Mouse (Mus musculus) frontal cortex, postnatal 25 days (tissue): Measurements from ENCODE around the gene Scn1b.

ENCODE experiments used
- DNase-seq, 2 experiments: peaks; one replicate each; pipeline ENCODE4 v3.0.0; 2022; ENCODE audit warnings: low spot score in 2 of 2

The Scn1b gene

GRCm38 (mm10) chr7:31086175-31086755 is 40.5 kb downstream of the Scn1b start:
- DNase-seq = no peak

GRCm38 (mm10) chr7:31085171-31085570 is 41.6 kb downstream of the Scn1b start:
- DNase-seq = no peak

DNA sequence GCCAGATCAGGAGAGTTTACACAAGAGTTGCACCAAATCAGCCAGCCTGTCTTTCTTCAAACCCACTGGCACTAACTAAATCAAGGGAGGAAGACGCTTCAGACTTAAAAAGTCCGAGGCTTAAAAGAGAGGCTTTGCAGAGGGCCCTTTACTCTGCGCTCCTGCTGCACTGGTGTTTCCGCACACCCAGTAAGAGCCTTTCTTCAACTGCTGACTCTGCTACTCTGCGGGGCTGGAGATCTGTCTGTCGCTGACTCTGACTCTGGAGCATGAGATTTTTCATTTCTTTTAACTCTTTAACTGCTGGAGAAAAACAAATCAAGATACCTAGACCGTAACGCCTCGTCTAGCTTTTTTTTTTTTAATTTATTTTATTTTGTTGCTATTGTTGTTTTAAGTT is 42.7 kb downstream of the Scn1b start:
- DNase-seq = no peak

- no peak for DNase-seq
These were observed 43.8 kb downstream of the Scn1b start for GRCm38 (mm10) chr7:31082831-31083588.

DNA sequence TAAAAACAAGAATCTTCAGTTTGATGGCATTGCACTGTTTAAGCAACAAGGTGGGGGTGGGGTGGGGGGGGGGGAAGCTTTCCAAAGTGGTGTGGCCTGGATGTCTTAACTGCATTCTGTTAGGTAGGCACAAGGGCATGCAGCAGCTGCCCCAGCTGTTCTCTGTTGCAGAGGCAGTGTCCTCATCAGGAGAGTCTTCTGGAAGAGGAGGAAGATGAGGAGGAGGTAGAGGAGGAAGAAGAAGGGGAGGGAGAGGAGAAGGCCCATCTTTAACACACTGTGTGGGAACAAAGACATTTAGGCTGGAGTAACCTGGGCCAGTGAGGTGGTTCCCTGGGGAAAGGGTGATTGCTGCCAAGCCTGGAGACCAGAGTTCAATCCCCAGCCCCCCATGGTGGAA is 44.7 kb downstream of the Scn1b start:
- no peak for DNase-seq

DNA sequence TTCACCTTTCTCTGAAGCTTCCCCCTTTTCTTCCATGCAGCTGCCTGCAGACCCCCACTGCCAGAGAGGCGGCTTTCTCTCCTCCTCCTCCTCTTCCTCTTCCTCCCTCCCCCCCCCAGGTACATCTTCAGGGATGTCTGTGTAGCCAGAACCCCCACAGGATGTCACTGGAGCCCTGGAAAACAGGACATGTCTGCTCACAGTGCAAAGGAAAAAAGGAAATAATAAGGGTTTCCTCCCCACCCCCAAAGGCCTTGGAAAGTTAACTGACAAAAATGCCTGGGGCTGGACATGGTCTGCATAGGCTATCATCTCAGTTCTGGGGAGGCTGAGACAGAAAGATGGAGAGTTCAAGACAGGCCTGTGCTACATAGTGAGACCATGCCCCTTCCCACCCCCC is 45.7 kb downstream of the Scn1b start:
- no peak for DNase-seq

DNA sequence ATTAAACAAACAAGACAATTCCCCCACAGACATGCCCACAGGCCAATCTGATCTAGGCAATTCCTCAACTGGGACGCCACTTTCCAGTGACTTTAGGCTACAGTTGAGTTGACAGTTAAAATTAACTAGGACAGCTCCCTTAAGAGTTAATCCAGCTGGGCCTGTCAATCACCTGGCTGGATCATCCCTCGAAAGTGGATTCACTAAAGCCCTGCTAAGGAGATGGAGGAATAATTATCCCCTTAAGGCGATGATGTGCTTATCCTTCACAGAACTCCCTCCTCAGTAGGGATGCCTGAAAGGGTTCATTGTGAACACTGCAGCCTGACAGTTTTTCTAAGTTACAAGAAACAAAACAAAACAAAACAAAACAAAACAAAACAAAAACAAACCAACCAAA is 46.2 kb downstream of the Scn1b start:
- no peak for DNase-seq

GRCm38 (mm10) chr7:31079670-31080069 is 47.1 kb downstream of the Scn1b start:
- no peak for DNase-seq

DNA sequence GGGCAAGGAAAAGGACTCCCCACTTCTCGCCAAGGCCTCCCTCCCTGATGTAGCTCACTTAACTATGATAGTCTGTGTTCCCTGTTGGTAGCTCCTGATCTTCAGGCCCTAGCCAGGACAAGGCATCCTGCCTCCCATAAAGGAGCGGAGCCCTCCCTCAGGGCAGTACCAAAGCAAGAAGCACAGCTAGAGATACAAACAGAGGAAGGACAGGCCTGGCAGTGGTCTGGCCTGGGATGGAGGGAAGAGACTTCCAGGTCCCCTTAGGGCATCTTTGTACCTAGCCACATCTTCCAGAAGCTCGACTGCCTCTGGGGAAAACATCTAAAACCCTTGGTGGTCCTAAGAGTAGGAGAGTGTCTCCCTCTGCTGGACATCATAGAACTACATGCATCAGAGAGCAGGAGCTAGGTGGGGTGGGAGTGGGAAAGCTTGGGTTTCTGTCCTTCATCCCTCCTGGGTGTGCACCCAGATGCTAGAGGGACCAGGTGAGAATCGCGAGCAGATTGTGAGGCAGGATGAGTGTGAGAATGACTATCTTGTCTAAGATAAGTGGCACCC is 48.8 kb downstream of the Scn1b start:
- peak in 1 of 2 experiments; percentile 55 for DNase-seq

- no peak for DNase-seq
These were observed 49.3 kb downstream of the Scn1b start for GRCm38 (mm10) chr7:31077470-31077869.

- no peak for DNase-seq
These were observed 50.3 kb downstream of the Scn1b start, which contains the start of gene Fxyd3 for GRCm38 (mm10) chr7:31076492-31076891. Fxyd3 (minus strand) TSS chr7:31076704.

GRCm38 (mm10) chr7:31074713-31075069 is 52.1 kb downstream of the Scn1b start:
- DNase-seq = no peak

- DNase-seq = no peak
These were observed 52.6 kb downstream of the Scn1b start for GRCm38 (mm10) chr7:31074061-31074712.

DNA sequence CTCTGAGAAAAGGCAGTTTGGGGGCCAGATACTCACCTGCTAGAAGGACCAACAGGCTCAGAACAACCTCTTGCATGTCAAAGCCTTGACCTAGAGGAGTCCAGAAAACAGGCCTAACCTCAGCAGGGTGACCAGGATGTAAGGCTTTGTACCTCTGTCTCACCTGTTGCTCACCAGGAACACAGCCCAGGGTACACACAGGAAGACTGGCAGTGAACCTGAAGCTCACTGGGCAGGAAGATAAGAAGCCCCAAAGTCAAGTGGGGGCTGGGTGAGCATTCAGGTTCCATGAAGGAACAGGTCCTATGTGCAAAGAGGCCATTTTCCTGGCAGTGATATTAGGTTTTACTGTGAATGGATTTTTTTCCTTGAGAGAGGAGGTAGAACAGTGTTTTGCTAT is 53.3 kb downstream of the Scn1b start:
- no peak for DNase-seq

DNA sequence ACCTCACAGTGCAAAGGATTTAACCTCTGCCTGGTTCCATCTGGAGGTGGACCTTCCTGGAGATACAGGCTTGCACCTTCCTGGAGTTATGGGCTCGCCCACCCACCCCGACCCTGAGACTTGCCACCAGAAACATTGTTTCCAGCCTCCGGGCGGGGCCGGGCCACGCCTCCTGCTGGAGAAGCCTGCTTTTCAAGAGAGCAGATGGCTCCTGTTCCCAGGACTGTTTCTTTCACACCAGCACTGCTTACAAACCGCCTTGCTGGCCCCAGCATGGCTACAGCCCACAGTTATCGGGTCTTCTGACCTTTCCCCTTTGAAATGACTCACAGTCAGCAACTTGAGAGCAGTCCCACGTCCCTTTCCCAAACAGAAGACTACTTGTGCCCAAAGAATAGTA is 54.5 kb downstream of the Scn1b start:
- no peak for DNase-seq

GRCm38 (mm10) chr7:31070324-31070723 is 56.5 kb downstream of the Scn1b start:
- DNase-seq = no peak

- no peak for DNase-seq
These were observed 57.3 kb downstream of the Scn1b start for GRCm38 (mm10) chr7:31069491-31069890.

DNA sequence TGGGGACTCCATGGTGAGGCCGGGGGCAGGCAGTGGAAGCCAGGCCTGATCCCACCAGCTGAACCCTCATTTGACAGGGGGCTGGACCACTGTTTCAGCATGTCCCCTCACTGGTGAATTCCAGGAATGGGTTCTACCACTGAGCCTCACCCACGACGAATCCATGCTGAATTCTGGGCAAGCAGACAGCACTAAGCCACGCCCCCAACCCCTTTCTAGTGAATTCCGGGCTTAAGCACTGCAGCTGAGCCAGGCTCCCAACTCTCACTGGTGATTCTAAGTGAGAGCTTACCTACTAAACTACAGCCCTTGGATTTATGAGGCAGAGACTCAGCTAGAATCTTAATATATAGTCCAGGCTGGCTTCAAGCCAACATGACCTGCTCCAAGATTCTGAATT is 59.0 kb downstream of the Scn1b start:
- no peak for DNase-seq
